Mouse (Mus musculus): ENCODE data around the gene Dis3l. TPM values are rescaled to one million over a fixed set of nuclear protein-coding genes. Genes with fewer than 3 reads are reported as not detected.

The Dis3l gene
- total and polyA plus RNA-seq, 2 experiments, result 7.7 to 10.8 TPM

- Histone ChIP-seq H3K27ac (replicated peaks; ENCODE audit: insufficient read depth, low read depth, low read length) (no peak within 1 kb of the TSS), H3K27me3 (ENCODE audit: control insufficient read depth, insufficient read depth, low read length) (no peaks in the 10 kb centered on the region), H3K36me3 (ENCODE audit: control insufficient read depth, insufficient read depth, low read length) (no peaks in the 10 kb centered on the region), H3K4me3 (ENCODE audit: insufficient read depth, low read depth, low read length) (peak within 1 kb of the TSS; percentile 92), H3K4me1 (ENCODE audit: control insufficient read depth, insufficient read depth, low read length) (no peaks in the 10 kb centered on the region), H3K79me2 (ENCODE audit: control insufficient read depth, insufficient read depth, low read length) (no peaks in the 10 kb centered on the region; the same call in 1 of the 2 replicates), H3K9ac (ENCODE audit: low read depth, low read length) (peak within 1 kb of the TSS; percentile 96)
- DNase-seq (ENCODE audit: extremely low read depth, low read depth, low spot score), result peak; percentile 78
- 1% methylated on average over 46 of the region's 46 CpGs for WGBS
- TF ChIP-seq POLR2A (IDR thresholded peaks at IDR 0.05; ENCODE audit: extremely low read depth, insufficient read depth, low read length), result 0 out of 2 replicates have a peak, but pooled peaks have one; percentile 59
- TF ChIP-seq CTCF (IDR thresholded peaks at IDR 0.05; ENCODE audit: low read depth, low read length), result no peak
Observed at GRCm38 (mm10) chr9:64281105-64281780, 59.8 kb downstream of the Dis3l start, which contains the start of gene Tipin. Gene Tipin, plus strand, starts transcription at chr9:64281581.

GRCm38 (mm10) chr9:64278665-64279310 lies 62.3 kb downstream of the Dis3l start:
- no peaks in the 10 kb centered on the region; the same call in 1 of the 2 replicates for H3K79me2 ChIP-seq (ENCODE audit: control insufficient read depth, insufficient read depth, low read length)
- WGBS, result 91% methylated on average over 6 of the region's 6 CpGs
- no peak overlapping the region for H3K9ac ChIP-seq (ENCODE audit: low read depth, low read length)
- no peak overlapping the region for H3K27ac ChIP-seq (replicated peaks; ENCODE audit: insufficient read depth, low read depth, low read length)
- H3K4me1 ChIP-seq (ENCODE audit: control insufficient read depth, insufficient read depth, low read length), result no peaks in the 10 kb centered on the region
- no peak overlapping the region for H3K4me3 ChIP-seq (ENCODE audit: insufficient read depth, low read depth, low read length)
- DNase-seq (ENCODE audit: extremely low read depth, low read depth, low spot score), result no peak
- no peaks in the 10 kb centered on the region for H3K36me3 ChIP-seq (ENCODE audit: control insufficient read depth, insufficient read depth, low read length)
- no peak for TF ChIP-seq POLR2A (IDR thresholded peaks at IDR 0.05; ENCODE audit: extremely low read depth, insufficient read depth, low read length)
- TF ChIP-seq CTCF (IDR thresholded peaks at IDR 0.05; ENCODE audit: low read depth, low read length), result no peak
- H3K27me3 ChIP-seq (ENCODE audit: control insufficient read depth, insufficient read depth, low read length), result no peaks in the 10 kb centered on the region

- Histone ChIP-seq H3K27me3 (ENCODE audit: control insufficient read depth, insufficient read depth, low read length) (no peaks in the 10 kb centered on the region), H3K4me1 (ENCODE audit: control insufficient read depth, insufficient read depth, low read length) (no peaks in the 10 kb centered on the region), H3K4me3 (ENCODE audit: insufficient read depth, low read depth, low read length) (no peak overlapping the region), H3K9ac (ENCODE audit: low read depth, low read length) (no peak overlapping the region), H3K27ac (replicated peaks; ENCODE audit: insufficient read depth, low read depth, low read length) (no peak overlapping the region), H3K79me2 (ENCODE audit: control insufficient read depth, insufficient read depth, low read length) (no peaks in the 10 kb centered on the region; the same call in 1 of the 2 replicates), H3K36me3 (ENCODE audit: control insufficient read depth, insufficient read depth, low read length) (no peaks in the 10 kb centered on the region)
- peak; percentile 49 for DNase-seq (ENCODE audit: extremely low read depth, low read depth, low spot score)
- 60% methylated on average over 8 of the region's 8 CpGs for whole genome bisulfite sequencing
- TF ChIP-seq POLR2A (IDR thresholded peaks at IDR 0.05; ENCODE audit: extremely low read depth, insufficient read depth, low read length) (no peak), CTCF (IDR thresholded peaks at IDR 0.05; ENCODE audit: low read depth, low read length) (peak; percentile 72)
Observed at GRCm38 (mm10) chr9:64277706-64278105, 63.4 kb downstream of the Dis3l start.

- H3K4me3 ChIP-seq (ENCODE audit: insufficient read depth, low read depth, low read length), result no peak overlapping the region
- no peaks in the 10 kb centered on the region for H3K79me2 ChIP-seq (ENCODE audit: control insufficient read depth, insufficient read depth, low read length)
- DNase-seq (ENCODE audit: extremely low read depth, low read depth, low spot score), result no peak
- H3K4me1 ChIP-seq (ENCODE audit: control insufficient read depth, insufficient read depth, low read length), result no peaks in the 10 kb centered on the region
- WGBS, result 76% methylated on average over 1 of the region's 1 CpGs
- H3K27me3 ChIP-seq (ENCODE audit: control insufficient read depth, insufficient read depth, low read length), result no peaks in the 10 kb centered on the region
- TF ChIP-seq POLR2A (IDR thresholded peaks at IDR 0.05; ENCODE audit: extremely low read depth, insufficient read depth, low read length), result no peak
- TF ChIP-seq CTCF (IDR thresholded peaks at IDR 0.05; ENCODE audit: low read depth, low read length), result peak; percentile 24; the same call in 1 of the 2 replicates
- H3K36me3 ChIP-seq (ENCODE audit: control insufficient read depth, insufficient read depth, low read length), result no peaks in the 10 kb centered on the region
- no peak overlapping the region for H3K9ac ChIP-seq (ENCODE audit: low read depth, low read length)
- H3K27ac ChIP-seq (replicated peaks; ENCODE audit: insufficient read depth, low read depth, low read length), result no peak overlapping the region
Observed at GRCm38 (mm10) chr9:64274919-64275318, 66.2 kb downstream of the Dis3l start.

GRCm38 (mm10) chr9:64274291-64274690 lies 66.8 kb downstream of the Dis3l start:
- no peak overlapping the region for H3K9ac ChIP-seq (ENCODE audit: low read depth, low read length)
- H3K36me3 ChIP-seq (ENCODE audit: control insufficient read depth, insufficient read depth, low read length), result no peaks in the 10 kb centered on the region
- no peaks in the 10 kb centered on the region for H3K79me2 ChIP-seq (ENCODE audit: control insufficient read depth, insufficient read depth, low read length)
- H3K27ac ChIP-seq (replicated peaks; ENCODE audit: insufficient read depth, low read depth, low read length), result no peak overlapping the region
- no peaks in the 10 kb centered on the region for H3K4me1 ChIP-seq (ENCODE audit: control insufficient read depth, insufficient read depth, low read length)
- 75% methylated on average over 4 of the region's 4 CpGs for WGBS
- DNase-seq (ENCODE audit: extremely low read depth, low read depth, low spot score), result no peak
- no peak overlapping the region for H3K4me3 ChIP-seq (ENCODE audit: insufficient read depth, low read depth, low read length)
- TF ChIP-seq POLR2A (IDR thresholded peaks at IDR 0.05; ENCODE audit: extremely low read depth, insufficient read depth, low read length), result no peak
- TF ChIP-seq CTCF (IDR thresholded peaks at IDR 0.05; ENCODE audit: low read depth, low read length), result no peak
- H3K27me3 ChIP-seq (ENCODE audit: control insufficient read depth, insufficient read depth, low read length), result no peaks in the 10 kb centered on the region

- no peak for DNase-seq (ENCODE audit: extremely low read depth, low read depth, low spot score)
- Histone ChIP-seq H3K4me3 (ENCODE audit: insufficient read depth, low read depth, low read length) (no peak overlapping the region), H3K79me2 (ENCODE audit: control insufficient read depth, insufficient read depth, low read length) (no peaks in the 10 kb centered on the region), H3K27ac (replicated peaks; ENCODE audit: insufficient read depth, low read depth, low read length) (no peak overlapping the region), H3K4me1 (ENCODE audit: control insufficient read depth, insufficient read depth, low read length) (no peaks in the 10 kb centered on the region), H3K27me3 (ENCODE audit: control insufficient read depth, insufficient read depth, low read length) (no peaks in the 10 kb centered on the region), H3K36me3 (ENCODE audit: control insufficient read depth, insufficient read depth, low read length) (no peaks in the 10 kb centered on the region), H3K9ac (ENCODE audit: low read depth, low read length) (no peak overlapping the region)
- 73% methylated on average over 4 of the region's 4 CpGs for whole genome bisulfite sequencing
- no peak for TF ChIP-seq CTCF (IDR thresholded peaks at IDR 0.05; ENCODE audit: low read depth, low read length)
- TF ChIP-seq POLR2A (IDR thresholded peaks at IDR 0.05; ENCODE audit: extremely low read depth, insufficient read depth, low read length), result no peak
Observed at GRCm38 (mm10) chr9:64273757-64274156, 67.3 kb downstream of the Dis3l start.
